Mouse (Mus musculus) embryo, embryonic 10.5 days (tissue): ENCODE measurements around the gene Lrrc8d.
"Not testable (repeated sequence)": the region's sequence is repeated elsewhere in the genome, so short reads cannot be mapped to it uniquely, and the experiment has no call there.

ENCODE experiments used
- DNase-seq: peaks from one replicate; pipeline ENCODE4 v3.0.0-alpha.2; 2015; ENCODE audit warnings: low spot score

Lrrc8d gene

DNA sequence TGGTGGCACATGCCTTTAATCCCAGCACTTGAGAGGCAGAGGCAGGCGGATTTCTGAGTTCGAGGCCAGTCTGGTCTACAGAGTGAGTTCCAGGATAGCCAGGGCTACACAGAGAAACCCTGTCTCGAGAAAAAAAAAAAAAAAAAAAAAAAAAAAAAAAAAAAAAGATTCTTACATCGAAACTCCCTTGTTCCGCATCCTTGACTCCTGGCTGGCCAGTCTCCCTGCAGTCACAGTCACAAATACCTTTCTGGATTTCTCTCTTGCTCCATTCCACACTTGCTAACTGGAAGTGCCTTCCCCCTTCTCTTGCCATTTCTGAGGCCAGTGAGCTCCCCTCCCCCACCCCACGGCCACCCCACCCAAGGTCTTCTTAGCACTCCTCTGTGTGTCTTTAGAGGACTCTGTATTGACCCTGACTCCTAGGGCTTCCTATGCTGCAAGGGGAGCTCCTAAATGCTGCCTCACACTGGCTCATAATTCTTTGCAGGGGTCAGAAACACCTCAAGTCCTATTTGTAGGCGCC is 13.9 kb upstream of the Lrrc8d start:
- DNase-seq, result not testable (repeated sequence)

- DNase-seq, result no peak
Measured at GRCm38 (mm10) chr5:105686331-105686995, 13.3 kb upstream of the Lrrc8d start.

DNA sequence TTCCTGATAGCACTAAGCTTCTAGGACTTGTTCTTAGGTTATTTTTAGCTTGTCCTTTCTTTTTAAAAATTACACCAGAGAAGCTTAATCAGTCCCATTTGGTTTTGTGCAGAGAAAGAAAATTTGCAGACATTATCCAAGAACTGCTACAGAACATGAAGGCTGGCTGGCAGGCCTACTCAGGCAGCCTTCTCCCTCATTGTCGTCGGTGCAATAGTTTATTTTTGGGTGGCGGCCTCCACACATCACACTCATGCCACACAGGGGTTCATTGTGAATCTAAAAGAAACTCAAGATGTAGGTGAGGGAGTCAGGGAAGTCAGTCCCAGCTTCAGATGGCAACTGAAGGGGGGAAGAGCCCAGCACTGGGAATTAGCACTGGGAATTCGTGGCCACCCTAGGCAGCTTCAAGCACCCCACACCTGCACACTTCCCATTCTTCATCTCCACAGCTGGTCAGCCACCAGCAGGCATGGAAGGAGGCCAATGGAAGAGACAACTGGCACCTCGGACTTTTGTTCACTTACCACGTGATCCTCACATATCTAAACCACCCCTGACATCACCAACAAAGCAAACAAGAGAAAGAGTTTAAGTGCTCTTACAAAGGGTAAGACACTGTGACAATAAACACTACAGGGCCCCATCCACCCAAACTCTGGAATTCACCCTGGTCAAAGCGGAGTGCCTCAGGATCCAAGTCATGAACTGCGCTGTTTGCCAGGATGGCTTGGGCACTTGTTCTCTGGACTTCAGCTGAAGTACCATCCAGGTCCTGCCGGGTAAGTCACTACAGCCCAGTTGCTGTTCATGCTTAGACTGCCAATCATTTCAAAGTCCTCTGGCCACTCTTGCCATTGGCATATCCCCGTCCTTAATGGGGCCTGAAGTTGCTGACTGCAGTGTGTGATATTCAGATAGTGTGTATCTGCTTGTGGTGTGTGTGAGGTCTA is 9.0 kb upstream of the Lrrc8d start:
- no peak for DNase-seq

GRCm38 (mm10) chr5:105691645-105692044 is 8.1 kb upstream of the Lrrc8d start:
- DNase-seq, result no peak

GRCm38 (mm10) chr5:105694339-105694930 is 5.3 kb upstream of the Lrrc8d start:
- DNase-seq, result no peak

DNA sequence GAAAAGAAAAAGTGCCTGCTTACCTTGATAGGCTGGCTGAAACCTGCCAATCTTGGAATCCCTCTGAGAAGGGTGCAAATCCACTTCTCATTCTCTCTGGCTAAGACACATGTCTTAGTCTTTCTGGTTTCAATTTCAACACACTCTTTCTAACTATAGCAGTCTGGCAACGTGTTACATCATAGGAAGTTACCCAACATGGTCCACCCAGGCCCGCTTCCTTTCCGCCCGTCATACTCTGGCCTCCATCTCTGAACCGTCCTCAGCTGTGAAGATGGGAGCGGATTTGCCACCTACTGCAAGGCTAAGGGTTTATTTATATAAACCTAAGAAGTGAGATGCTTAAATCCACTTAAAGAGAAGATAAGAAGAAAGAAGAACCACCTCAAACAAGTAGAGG is 3.7 kb upstream of the Lrrc8d start:
- no peak for DNase-seq

DNA sequence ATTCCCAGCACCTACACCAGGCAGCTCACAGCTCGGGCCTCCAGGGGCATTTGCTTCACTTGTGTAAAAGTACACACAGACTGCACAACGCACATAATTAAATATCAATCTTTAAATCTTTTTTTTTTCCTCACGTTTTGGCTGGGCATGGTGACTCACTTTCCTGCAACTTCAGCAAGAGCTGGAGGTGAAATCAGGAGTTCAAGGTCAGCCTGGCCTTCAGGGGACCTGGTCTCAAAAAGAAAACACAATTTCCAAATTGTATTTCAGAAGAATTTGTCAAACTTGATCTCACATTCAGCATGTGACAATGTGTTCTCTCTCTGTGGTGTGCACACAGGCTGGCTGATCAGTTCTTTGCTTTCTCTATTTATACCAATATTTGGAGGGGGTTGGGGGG is 1.9 kb upstream of the Lrrc8d start:
- DNase-seq, result no peak

DNA sequence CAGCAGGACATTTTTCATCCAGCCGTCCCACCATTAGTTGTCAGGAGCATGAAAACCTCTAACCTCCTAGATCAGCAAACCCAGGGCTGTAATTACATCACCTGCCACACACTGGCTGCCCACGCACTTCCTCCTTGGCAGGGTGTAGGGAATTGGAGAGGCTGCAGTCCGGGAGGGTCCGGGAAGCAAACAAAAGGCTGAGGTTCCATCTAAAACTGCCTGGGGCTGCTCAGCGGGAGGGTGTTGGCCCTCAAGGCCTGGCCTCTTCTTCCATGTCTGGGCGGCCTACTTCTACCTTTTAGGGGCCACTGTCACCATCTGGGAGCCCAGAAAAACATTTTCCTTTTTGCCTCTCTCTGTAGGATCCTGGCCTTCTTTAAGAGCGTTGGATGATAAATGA is 1.1 kb upstream of the Lrrc8d start:
- DNase-seq, result peak; percentile 40

- DNase-seq, result peak; percentile 82
Measured at GRCm38 (mm10) chr5:105700070-105700851, 492 bp downstream of the Lrrc8d start.

- peak; percentile 36 for DNase-seq
Measured at GRCm38 (mm10) chr5:105701326-105701725, 1.6 kb downstream of the Lrrc8d start.

DNA sequence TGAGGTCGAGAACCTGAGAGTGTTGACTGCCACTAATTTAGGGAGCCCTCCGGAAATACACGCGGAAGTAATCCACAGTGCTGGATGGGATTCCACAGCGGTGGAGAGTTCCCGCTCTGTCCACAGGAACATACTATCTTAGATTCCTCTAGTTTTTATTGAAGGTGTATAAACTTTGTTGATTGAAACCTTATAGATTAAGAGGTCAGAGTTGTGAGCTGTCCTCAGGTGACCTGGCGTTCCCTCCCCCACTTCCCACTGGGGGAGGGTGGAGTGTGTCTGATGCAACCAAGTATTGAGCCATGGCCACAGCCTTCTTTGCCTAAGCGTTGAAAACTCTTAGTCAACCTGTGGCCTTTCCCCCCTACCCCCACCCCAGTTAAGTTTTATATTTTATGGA is 2.1 kb downstream of the Lrrc8d start:
- DNase-seq, result no peak

DNA sequence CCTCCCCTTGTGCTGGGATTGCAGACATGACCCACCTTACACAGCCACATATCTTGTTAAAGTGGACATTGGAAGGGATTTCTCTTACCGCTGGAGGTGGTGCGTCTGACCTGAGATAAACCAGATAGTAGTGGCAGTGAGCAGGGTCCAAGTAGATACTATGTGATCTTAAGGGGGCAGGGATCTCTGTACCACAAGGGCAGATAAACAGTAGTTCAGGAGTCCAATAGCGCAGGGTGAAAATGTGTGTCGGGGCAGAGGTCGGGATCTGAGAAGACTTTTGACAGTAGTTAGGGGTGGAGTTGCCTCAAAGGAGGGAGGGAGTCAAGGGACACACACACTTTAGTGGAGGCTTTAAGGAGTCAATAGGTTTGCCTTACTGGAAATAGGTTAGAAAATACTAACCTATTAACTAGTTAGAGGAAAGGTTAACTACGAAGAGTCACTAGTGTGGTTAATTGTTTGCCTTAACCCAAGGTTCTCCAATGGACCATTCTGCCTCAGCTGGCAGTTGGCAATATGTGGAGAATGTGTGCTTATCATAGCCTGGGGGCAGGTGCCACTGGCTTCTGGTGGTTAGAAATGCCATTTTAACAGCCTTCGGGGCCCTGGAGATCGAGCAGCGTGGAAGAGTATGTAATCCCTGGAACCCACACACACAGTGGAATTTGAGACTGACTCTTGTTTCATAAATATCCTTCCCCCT is 3.0 kb downstream of the Lrrc8d start:
- DNase-seq, result no peak

DNA sequence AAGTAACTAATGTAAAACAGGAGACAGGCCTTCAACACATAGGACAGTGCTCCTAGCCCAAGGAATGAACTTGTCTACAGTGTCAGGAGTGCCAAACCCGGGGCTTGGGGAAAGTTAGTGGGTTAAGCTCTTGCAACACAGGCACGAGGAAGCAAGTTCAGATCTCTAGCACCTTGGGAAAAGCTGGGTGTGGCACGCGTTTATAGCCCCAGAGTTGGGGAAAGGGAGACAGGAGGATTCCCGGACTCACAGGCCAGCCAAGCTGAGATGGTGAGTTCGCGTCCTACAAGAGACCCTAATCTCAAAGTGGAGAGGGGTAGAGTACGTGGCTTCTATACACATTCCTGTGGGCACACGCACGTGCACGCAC is 3.5 kb downstream of the Lrrc8d start:
- no peak for DNase-seq

DNA sequence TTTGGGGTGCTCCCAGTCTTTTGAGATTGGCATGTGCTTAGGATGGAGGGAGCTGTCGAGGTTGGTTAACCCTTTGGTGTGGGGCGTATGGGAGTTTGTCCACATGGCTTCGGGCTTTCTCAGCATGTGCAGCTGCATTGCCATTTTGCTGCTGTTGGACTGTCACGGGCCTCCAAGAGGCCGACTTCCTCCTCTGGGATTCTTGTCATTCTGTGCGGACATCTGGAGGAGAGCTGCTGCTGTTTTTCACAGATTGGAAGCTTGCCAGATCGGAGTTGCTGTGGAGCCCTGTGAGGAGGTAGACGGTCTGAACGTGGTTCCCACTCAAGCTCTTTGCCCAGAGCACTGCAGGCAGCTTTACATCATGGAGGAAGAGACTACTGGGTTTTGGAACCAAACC is 4.8 kb downstream of the Lrrc8d start:
- no peak for DNase-seq

GRCm38 (mm10) chr5:105706635-105707034 is 6.9 kb downstream of the Lrrc8d start:
- DNase-seq, result no peak

DNA sequence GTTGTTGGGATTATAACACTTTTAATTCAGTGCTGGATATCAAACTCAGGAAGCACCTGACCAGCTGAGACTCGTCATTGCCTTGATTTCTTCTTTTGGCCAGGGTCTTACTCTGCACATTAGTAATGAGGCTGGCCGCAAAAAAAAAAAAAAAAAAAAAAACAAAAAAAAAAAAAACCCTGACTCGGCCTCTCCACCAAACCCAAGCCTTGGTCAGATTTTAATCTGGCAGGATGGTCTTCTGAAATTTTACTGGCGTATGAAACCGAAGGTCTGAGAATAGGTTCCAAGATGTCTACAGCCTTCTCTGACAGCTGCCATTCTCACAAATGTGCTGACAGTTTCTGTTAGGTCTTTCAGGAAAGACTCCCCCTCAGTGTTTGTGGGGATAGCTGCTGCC is 8.5 kb downstream of the Lrrc8d start:
- no peak for DNase-seq

GRCm38 (mm10) chr5:105710473-105710872 is 10.7 kb downstream of the Lrrc8d start:
- DNase-seq, result no peak

GRCm38 (mm10) chr5:105714446-105714845 is 14.7 kb downstream of the Lrrc8d start:
- no peak for DNase-seq

DNA sequence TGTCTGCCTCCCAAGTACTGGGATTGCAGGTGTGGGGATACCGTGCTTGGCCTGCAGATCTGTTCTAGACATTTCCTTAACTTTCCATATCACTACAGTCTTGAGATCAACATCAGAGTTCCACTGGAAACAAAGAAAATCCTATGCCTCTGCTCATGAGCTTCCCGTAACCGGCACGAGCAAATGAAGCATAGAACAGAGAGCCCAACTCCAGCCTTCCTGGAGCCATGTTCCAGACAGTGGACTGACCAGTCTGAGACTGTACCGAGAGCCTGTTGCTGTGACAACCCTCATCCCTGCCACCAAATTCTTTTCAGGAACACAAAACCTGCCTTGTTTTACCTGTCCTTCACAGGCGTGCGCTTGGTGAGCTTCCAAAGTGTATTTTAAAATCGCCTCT is 15.3 kb downstream of the Lrrc8d start:
- DNase-seq, result no peak

- DNase-seq, result no peak
Measured at GRCm38 (mm10) chr5:105715531-105716124, 15.9 kb downstream of the Lrrc8d start.

DNA sequence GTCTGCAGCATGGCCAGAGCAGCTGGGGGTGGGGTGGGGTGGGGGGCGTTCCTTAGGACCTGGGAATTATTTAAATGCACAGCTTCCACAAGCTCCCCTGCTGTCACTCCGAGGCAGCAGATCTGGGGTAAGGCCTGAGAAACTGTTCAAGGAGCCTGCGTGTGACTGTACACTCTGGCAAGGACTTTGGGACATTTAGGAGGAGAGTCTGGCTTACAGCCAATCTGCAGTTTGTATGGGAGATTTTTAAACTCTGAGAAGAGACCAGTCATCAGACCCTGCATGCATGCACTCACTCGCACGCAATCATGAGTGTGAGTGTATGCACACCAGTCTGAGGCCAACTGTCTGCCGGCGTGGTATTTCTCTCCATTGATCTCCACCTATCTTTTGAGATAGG is 17.5 kb downstream of the Lrrc8d start:
- DNase-seq, result no peak
